Mouse (Mus musculus): ENCODE measurements at regions not wholly inside any gene's neighbourhood (a gene's known extent, or its start where the extent isn't known, plus 50 kb on each side); places are given as distances from the start of the nearest gene placed in this dataset.
A peak's percentile ranks its signal among the peaks of the same experiment; 100 is the strongest.

- H3K36me3 ChIP-seq (ENCODE audit: control insufficient read depth, insufficient read depth, low read length, poor library complexity, severe bottlenecking) = no peaks in the 10 kb centered on the region
- no peaks in the 10 kb centered on the region for H3K9me3 ChIP-seq (replicated peaks; ENCODE audit: control insufficient read depth, insufficient read depth, low read length, poor library complexity, severe bottlenecking)
- no peak overlapping the region for H3K9ac ChIP-seq (ENCODE audit: low read depth, poor library complexity, severe bottlenecking)
- no peak overlapping the region for H3K4me3 ChIP-seq (ENCODE audit: low read depth, low read length)
- no peak overlapping the region for H3K27ac ChIP-seq (ENCODE audit: insufficient read depth, low read length)
- H3K27me3 ChIP-seq (ENCODE audit: control insufficient read depth, insufficient read depth, low read length, poor library complexity, severe bottlenecking) = no peaks in the 10 kb centered on the region
- no peaks in the 10 kb centered on the region for H3K4me1 ChIP-seq (ENCODE audit: control insufficient read depth, insufficient read depth, low read length)
- TF ChIP-seq POLR2A (IDR thresholded peaks at IDR 0.05; ENCODE audit: insufficient read depth, low read length) (no peak), CTCF (IDR thresholded peaks at IDR 0.05; ENCODE audit: low read depth, low read length) (no peak), EP300 (IDR thresholded peaks at IDR 0.05; ENCODE audit: insufficient read depth, low read depth, low read length) (no peak)
Observed at GRCm38 (mm10) chr1:185682458-185682750, 227.8 kb downstream of the Slc30a10 start.

DNA sequence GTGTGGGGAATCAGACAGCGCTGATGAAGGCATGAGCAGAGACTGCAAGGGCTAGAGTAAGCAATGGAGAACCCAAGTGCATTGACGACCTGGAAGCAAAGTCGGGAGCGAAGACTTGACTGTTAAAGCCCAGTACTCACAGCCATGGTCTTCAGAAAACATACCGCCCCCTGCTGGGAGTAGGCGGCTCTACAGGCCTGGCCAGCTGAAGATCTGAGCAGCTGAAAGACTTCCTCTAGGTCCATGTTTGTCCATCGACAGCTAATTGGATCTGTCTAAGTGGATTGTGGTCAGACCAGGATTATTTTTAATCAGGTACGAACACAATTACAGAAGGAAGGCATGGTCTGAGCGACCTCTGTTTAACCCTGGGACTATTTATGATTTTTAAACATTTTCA, 230.0 kb downstream of the Slc30a10 start:
- TF ChIP-seq CTCF (IDR thresholded peaks at IDR 0.05; ENCODE audit: low read depth, low read length) (peak; percentile 58), POLR2A (IDR thresholded peaks at IDR 0.05; ENCODE audit: insufficient read depth, low read length) (no peak)
- H3K27me3 ChIP-seq (ENCODE audit: control insufficient read depth, insufficient read depth, low read length, poor library complexity, severe bottlenecking) = no peaks in the 10 kb centered on the region
- no peaks in the 10 kb centered on the region for H3K9me3 ChIP-seq (replicated peaks; ENCODE audit: control insufficient read depth, insufficient read depth, low read length, poor library complexity, severe bottlenecking)
- no peaks in the 10 kb centered on the region for H3K4me1 ChIP-seq (ENCODE audit: control insufficient read depth, insufficient read depth, low read length)
- H3K36me3 ChIP-seq (ENCODE audit: control insufficient read depth, insufficient read depth, low read length, poor library complexity, severe bottlenecking) = no peaks in the 10 kb centered on the region
- no peak overlapping the region for H3K27ac ChIP-seq (ENCODE audit: insufficient read depth, low read length)
- H3K4me3 ChIP-seq (ENCODE audit: low read depth, low read length) = no peak overlapping the region
- H3K9ac ChIP-seq (ENCODE audit: low read depth, poor library complexity, severe bottlenecking) = no peak overlapping the region

- H3K4me3 ChIP-seq (ENCODE audit: low read depth, low read length) = no peak overlapping the region
- no peak overlapping the region for H3K27ac ChIP-seq (ENCODE audit: insufficient read depth, low read length)
- H3K9me3 ChIP-seq (replicated peaks; ENCODE audit: control insufficient read depth, insufficient read depth, low read length, poor library complexity, severe bottlenecking) = no peaks in the 10 kb centered on the region
- H3K27me3 ChIP-seq (ENCODE audit: control insufficient read depth, insufficient read depth, low read length, poor library complexity, severe bottlenecking) = no peaks in the 10 kb centered on the region
- TF ChIP-seq POLR2A (IDR thresholded peaks at IDR 0.05; ENCODE audit: insufficient read depth, low read length) (no peak), CTCF (IDR thresholded peaks at IDR 0.05; ENCODE audit: low read depth, low read length) (no peak), EP300 (IDR thresholded peaks at IDR 0.05; ENCODE audit: insufficient read depth, low read depth, low read length) (no peak)
- H3K9ac ChIP-seq (ENCODE audit: low read depth, poor library complexity, severe bottlenecking) = no peak overlapping the region
- no peaks in the 10 kb centered on the region for H3K36me3 ChIP-seq (ENCODE audit: control insufficient read depth, insufficient read depth, low read length, poor library complexity, severe bottlenecking)
- no peaks in the 10 kb centered on the region for H3K4me1 ChIP-seq (ENCODE audit: control insufficient read depth, insufficient read depth, low read length)
Observed at GRCm38 (mm10) chr1:185688506-185688905, 233.9 kb downstream of the Slc30a10 start.

DNA sequence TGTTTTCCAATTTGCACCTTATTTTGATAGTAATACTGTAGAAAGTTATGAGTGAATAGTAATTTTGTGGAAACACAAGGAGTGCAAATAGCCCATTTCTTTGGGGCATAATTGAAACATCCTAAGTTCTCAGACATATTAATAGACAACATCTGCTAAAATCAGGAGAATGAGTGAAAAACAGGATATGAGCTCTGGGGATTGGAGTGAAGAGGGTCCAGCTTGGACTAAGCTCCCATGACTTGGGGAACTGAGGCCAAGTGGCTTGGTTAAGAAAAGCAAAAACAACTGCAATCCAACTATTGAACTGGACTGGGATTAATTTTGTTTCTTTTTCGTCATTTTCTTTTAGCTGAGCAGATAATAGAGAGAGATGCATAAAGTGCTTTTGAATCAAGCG, 240.7 kb downstream of the Slc30a10 start:
- Histone ChIP-seq H3K9ac (ENCODE audit: low read depth, poor library complexity, severe bottlenecking) (no peak overlapping the region), H3K27me3 (ENCODE audit: control insufficient read depth, insufficient read depth, low read length, poor library complexity, severe bottlenecking) (no peaks in the 10 kb centered on the region), H3K36me3 (ENCODE audit: control insufficient read depth, insufficient read depth, low read length, poor library complexity, severe bottlenecking) (no peaks in the 10 kb centered on the region), H3K4me3 (ENCODE audit: low read depth, low read length) (no peak overlapping the region), H3K4me1 (ENCODE audit: control insufficient read depth, insufficient read depth, low read length) (no peaks in the 10 kb centered on the region), H3K9me3 (replicated peaks; ENCODE audit: control insufficient read depth, insufficient read depth, low read length, poor library complexity, severe bottlenecking) (no peaks in the 10 kb centered on the region), H3K27ac (ENCODE audit: insufficient read depth, low read length) (no peak overlapping the region)
- TF ChIP-seq EP300 (IDR thresholded peaks at IDR 0.05; ENCODE audit: insufficient read depth, low read depth, low read length) = no peak
- no peak for TF ChIP-seq POLR2A (IDR thresholded peaks at IDR 0.05; ENCODE audit: insufficient read depth, low read length)
- no peak for TF ChIP-seq CTCF (IDR thresholded peaks at IDR 0.05; ENCODE audit: low read depth, low read length)

DNA sequence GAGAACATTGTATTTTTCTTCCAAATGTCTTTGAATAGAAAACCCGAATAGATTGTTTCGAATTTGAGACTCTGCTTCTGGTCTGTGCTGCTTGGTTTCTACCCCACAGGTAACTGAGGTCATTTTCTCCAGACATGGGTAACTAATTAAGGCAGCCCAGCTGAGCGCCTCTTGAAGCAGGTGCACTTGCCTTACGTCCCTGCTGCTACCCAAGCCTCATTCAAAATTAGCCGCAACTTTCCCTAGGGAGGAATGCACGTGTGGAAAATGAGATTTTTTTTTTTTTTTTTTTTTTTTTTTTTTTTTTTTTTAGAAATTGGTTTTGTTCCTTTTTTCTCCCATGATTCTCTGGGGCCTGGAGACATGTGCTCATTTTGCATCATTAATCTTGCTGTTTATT, 245.1 kb downstream of the Slc30a10 start:
- H3K9ac ChIP-seq (ENCODE audit: low read depth, poor library complexity, severe bottlenecking) = no peak overlapping the region
- H3K36me3 ChIP-seq (ENCODE audit: control insufficient read depth, insufficient read depth, low read length, poor library complexity, severe bottlenecking) = no peaks in the 10 kb centered on the region
- no peak overlapping the region for H3K27ac ChIP-seq (ENCODE audit: insufficient read depth, low read length)
- no peaks in the 10 kb centered on the region for H3K9me3 ChIP-seq (replicated peaks; ENCODE audit: control insufficient read depth, insufficient read depth, low read length, poor library complexity, severe bottlenecking)
- H3K4me3 ChIP-seq (ENCODE audit: low read depth, low read length) = no peak overlapping the region
- H3K27me3 ChIP-seq (ENCODE audit: control insufficient read depth, insufficient read depth, low read length, poor library complexity, severe bottlenecking) = no peaks in the 10 kb centered on the region
- no peaks in the 10 kb centered on the region for H3K4me1 ChIP-seq (ENCODE audit: control insufficient read depth, insufficient read depth, low read length)
- TF ChIP-seq EP300 (IDR thresholded peaks at IDR 0.05; ENCODE audit: insufficient read depth, low read depth, low read length) (no peak), POLR2A (IDR thresholded peaks at IDR 0.05; ENCODE audit: insufficient read depth, low read length) (no peak), CTCF (IDR thresholded peaks at IDR 0.05; ENCODE audit: low read depth, low read length) (no peak)

DNA sequence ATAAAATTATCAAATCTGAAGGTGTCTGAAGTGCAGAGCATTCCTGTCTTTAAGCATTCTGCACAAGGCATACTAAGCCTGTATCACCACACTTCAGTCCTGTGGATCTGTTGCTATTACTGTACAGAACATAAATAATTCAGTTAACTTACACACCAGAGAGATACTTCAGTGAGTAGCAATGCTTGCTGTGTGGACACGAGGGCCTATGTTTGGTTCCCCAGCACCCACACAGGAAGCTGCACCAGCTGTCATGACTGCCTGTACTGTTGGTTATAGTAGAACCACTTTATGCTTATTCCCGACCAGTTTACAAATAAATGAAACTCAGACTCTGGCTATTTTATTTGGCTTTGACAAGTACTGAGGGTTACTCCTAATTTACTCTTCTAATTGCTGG, 271.7 kb downstream of the Slc30a10 start:
- Histone ChIP-seq H3K27me3 (ENCODE audit: control insufficient read depth, insufficient read depth, low read length, poor library complexity, severe bottlenecking) (no peaks in the 10 kb centered on the region), H3K27ac (ENCODE audit: insufficient read depth, low read length) (no peak overlapping the region), H3K36me3 (ENCODE audit: control insufficient read depth, insufficient read depth, low read length, poor library complexity, severe bottlenecking) (no peaks in the 10 kb centered on the region), H3K9me3 (replicated peaks; ENCODE audit: control insufficient read depth, insufficient read depth, low read length, poor library complexity, severe bottlenecking) (no peaks in the 10 kb centered on the region), H3K9ac (ENCODE audit: low read depth, poor library complexity, severe bottlenecking) (no peak overlapping the region), H3K4me3 (ENCODE audit: low read depth, low read length) (no peak overlapping the region), H3K4me1 (ENCODE audit: control insufficient read depth, insufficient read depth, low read length) (no peaks in the 10 kb centered on the region)
- no peak for TF ChIP-seq POLR2A (IDR thresholded peaks at IDR 0.05; ENCODE audit: insufficient read depth, low read length)
- no peak for TF ChIP-seq EP300 (IDR thresholded peaks at IDR 0.05; ENCODE audit: insufficient read depth, low read depth, low read length)
- TF ChIP-seq CTCF (IDR thresholded peaks at IDR 0.05; ENCODE audit: low read depth, low read length) = no peak

Measured in ES-Bruce4 (cell line).